In the genomic region with DNA sequence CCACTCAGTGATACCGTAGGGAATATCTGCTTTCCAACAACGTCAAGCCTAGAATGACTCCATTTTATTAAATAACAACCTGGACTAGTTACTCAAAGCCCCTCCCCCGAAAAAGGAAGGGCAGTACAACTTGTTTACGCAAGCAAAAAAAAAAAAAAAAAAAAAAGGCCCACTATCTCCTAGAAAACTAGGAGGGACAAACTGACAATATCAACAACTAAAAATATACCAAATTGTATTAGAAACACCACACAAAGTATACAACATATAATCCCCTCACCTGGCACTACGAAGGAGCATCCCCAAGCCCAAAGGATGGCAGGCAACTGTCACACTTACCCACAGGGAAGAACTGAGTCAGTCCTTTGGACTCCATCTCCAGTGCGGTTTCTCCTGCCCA, we compare ENCODE assay signal across 8 mouse cellular contexts. TPM values are rescaled to one million over a fixed set of nuclear protein-coding genes. Genes with fewer than 3 reads are reported as not detected.
DNase-seq lines count a peak whose midpoint lies in the region; ATAC-seq and TF ChIP-seq lines count a peak whose summit lies in the region.

No protein-coding gene starts in this region.

- peaks cover 33% of the 10 kb centered on the region for H3K36me3 ChIP-seq in neural tube, embryonic 12.5 days

- peak overlapping the region; percentile 86 for H3K9ac ChIP-seq in neural tube, embryonic 12.5 days

- no peaks in the 10 kb centered on the region for H3K27me3 ChIP-seq in neural tube, embryonic 12.5 days (replicated peaks)

- peak overlapping the region; percentile 68 for H3K4me2 ChIP-seq in neural tube, embryonic 12.5 days (replicated peaks)

- no peak for DNase-seq in layer of hippocampus, adult 2 months (ENCODE audit: low spot score in 2 of 2)
- no peak for DNase-seq in layer of hippocampus, adult 9-11 months
- DNase-seq in induced T-regulatory cell, adult 2 months (ENCODE audit: low read depth) = peak; percentile 43
- no peak for DNase-seq in layer of hippocampus, adult 9-10 months (ENCODE audit: low spot score)
- no peak for DNase-seq in Muller cell, postnatal 12 days (ENCODE audit: inconsistent ontology term)
- DNase-seq in urinary bladder, postnatal 10 days (ENCODE audit: low spot score) = no peak

- peaks cover 8% of the 10 kb centered on the region for H3K4me1 ChIP-seq in cortical plate, adult 2 months (ENCODE audit: control insufficient read depth, insufficient read depth, low read length)
- H3K4me1 ChIP-seq in neural tube, embryonic 12.5 days = peaks cover 20% of the 10 kb centered on the region

- no peak for TF ChIP-seq POLR2A in cortical plate, adult 2 months (IDR thresholded peaks at IDR 0.05; ENCODE audit: extremely low read depth, insufficient read depth, low read length)

- peak overlapping the region; percentile 80 for H3K4me3 ChIP-seq in layer of hippocampus, adult 2 months
- peak overlapping the region; percentile 62 for H3K4me3 ChIP-seq in cortical plate, adult 2 months (ENCODE audit: insufficient read depth, low read length)
- H3K4me3 ChIP-seq in neural tube, embryonic 12.5 days = peak overlapping the region; percentile 93

- ATAC-seq in neural tube, embryonic 12.5 days (ENCODE audit: low FRiP score, low read depth) = no peak

- TF ChIP-seq CTCF in layer of hippocampus, adult 2 months (conservative IDR thresholded peaks at IDR 0.05) = no peak
- TF ChIP-seq CTCF in cortical plate, adult 2 months (IDR thresholded peaks at IDR 0.05; ENCODE audit: extremely low read depth, insufficient read depth, low read length) = no peak

- 81% methylated on average over 6 of the region's 6 CpGs for WGBS in neural tube, embryonic 12.5 days

- peaks cover 8% of the 10 kb centered on the region; the same call in 1 of the 2 replicates for H3K9me3 ChIP-seq in neural tube, embryonic 12.5 days

- H3K27ac ChIP-seq in layer of hippocampus, adult 2 months = peak overlapping the region; percentile 95
- H3K27ac ChIP-seq in cortical plate, adult 2 months (ENCODE audit: insufficient read depth, low read length) = no peak overlapping the region
- no peak overlapping the region for H3K27ac ChIP-seq in neural tube, embryonic 12.5 days

RNA-seq across cellular contexts. Expression of gene Zfp871, which starts 1.1 kb away (rescaled TPM):
- total RNA-seq in layer of hippocampus, adult 2 months (2021) = 10 to 100 TPM; 89.6 to 97.0 TPM
- polyA plus RNA-seq in cortical plate, adult 2 months (2012; rRNA removed) = 26.3 and 27.4 TPM in 2 replicates
- polyA plus RNA-seq in neural tube, embryonic 12.5 days (2016; fragmentation: Nextera tagmentation; extraction: Ambion mirVana) = 39.9 and 44.9 TPM in 2 replicates

RNA-seq across cellular contexts. Expression of gene Zfp811, which starts 22.8 kb away (rescaled TPM):
- total RNA-seq in layer of hippocampus, adult 2 months (2021) = 1 to 10 TPM; 6.3 to 7.3 TPM
- polyA plus RNA-seq in cortical plate, adult 2 months (2012; rRNA removed) = 6.4 and 7.9 TPM in 2 replicates
- 43.4 and 44.3 TPM in 2 replicates for polyA plus RNA-seq in neural tube, embryonic 12.5 days (2016; fragmentation: Nextera tagmentation; extraction: Ambion mirVana)

RNA-seq across cellular contexts. Expression of gene Zfp799, which starts 43.1 kb away (rescaled TPM):
- 10 to 100 TPM; 30.7 to 34.6 TPM for total RNA-seq in layer of hippocampus, adult 2 months (2021)
- 12.5 and 14.7 TPM in 2 replicates for polyA plus RNA-seq in cortical plate, adult 2 months (2012; rRNA removed)
- 15.7 and 17.3 TPM in 2 replicates for polyA plus RNA-seq in neural tube, embryonic 12.5 days (2016; fragmentation: Nextera tagmentation; extraction: Ambion mirVana)
